Mouse (Mus musculus) gastrocnemius, postnatal 36 days (tissue): ENCODE measurements at regions not wholly inside any gene's neighbourhood (a gene's known extent, or its start where the extent isn't known, plus 50 kb on each side); places are given as distances from the start of the nearest gene placed in this dataset.
A peak's percentile ranks its signal among the peaks of the same experiment; 100 is the strongest.

Experiments used
- DNase-seq, 2 experiments: peaks; one replicate each; pipeline ENCODE4 v3.0.0; 2022
- intact Hi-C: fragments of 180-260 bp; cut with DNase I; formaldehyde crosslinking; loops from one replicate; pipeline ENCODE4 v1.15.1; 2025

- no peak for DNase-seq
- intact Hi-C loops = no loop called here
These were observed 173.8 kb upstream of the Ubr2 start for GRCm38 (mm10) chr17:47184148-47184547.

GRCm38 (mm10) chr17:47182118-47182517, 171.8 kb upstream of the Ubr2 start:
- no peak for DNase-seq
- intact Hi-C loops = no loop called here

GRCm38 (mm10) chr17:47179410-47179809, 169.1 kb upstream of the Ubr2 start:
- intact Hi-C loops = no loop called here
- DNase-seq = no peak

GRCm38 (mm10) chr17:47178705-47179104, 168.3 kb upstream of the Ubr2 start:
- no peak for DNase-seq
- intact Hi-C loops = no loop called here

GRCm38 (mm10) chr17:47177671-47178246, 167.4 kb upstream of the Ubr2 start:
- intact Hi-C loops = no loop called here

GRCm38 (mm10) chr17:47176328-47176727, 166.0 kb upstream of the Ubr2 start:
- intact Hi-C loops = no loop called here
- no peak for DNase-seq

More at GRCm38 (mm10) chr17:47177671-47178246, 167.4 kb upstream of the Ubr2 start:
- no peak for DNase-seq

GRCm38 (mm10) chr17:47174748-47175215, 164.4 kb upstream of the Ubr2 start:
- DNase-seq = peak; percentile 72 to 79
- intact Hi-C loops = no loop called here

GRCm38 (mm10) chr17:47171801-47172200, 161.4 kb upstream of the Ubr2 start:
- intact Hi-C loops = no loop called here
- DNase-seq = no peak

- intact Hi-C loops = no loop called here
- DNase-seq = no peak
These were observed 160.7 kb upstream of the Ubr2 start for GRCm38 (mm10) chr17:47170978-47171593.

GRCm38 (mm10) chr17:47168105-47168504, 157.7 kb upstream of the Ubr2 start:
- intact Hi-C loops = no loop called here
- peak in 1 of 2 experiments; percentile 31 for DNase-seq

GRCm38 (mm10) chr17:47163677-47164340, 153.5 kb upstream of the Ubr2 start:
- no peak for DNase-seq
- intact Hi-C loops = no loop called here

GRCm38 (mm10) chr17:47162459-47162858, 152.1 kb upstream of the Ubr2 start:
- no peak for DNase-seq
- intact Hi-C loops = no loop called here

GRCm38 (mm10) chr17:47156237-47156636, 145.9 kb upstream of the Ubr2 start:
- DNase-seq = peak in 1 of 2 experiments; percentile 20
- intact Hi-C loops = no loop called here

GRCm38 (mm10) chr17:47151557-47152278, 141.4 kb upstream of the Ubr2 start:
- intact Hi-C loops = no loop called here
- DNase-seq = no peak

GRCm38 (mm10) chr17:47151193-47151556, 140.8 kb upstream of the Ubr2 start:
- no peak for DNase-seq
- intact Hi-C loops = no loop called here

GRCm38 (mm10) chr17:47150636-47151035, 140.3 kb upstream of the Ubr2 start:
- intact Hi-C loops = no loop called here
- DNase-seq = no peak

GRCm38 (mm10) chr17:47149662-47150061, 139.3 kb upstream of the Ubr2 start:
- no peak for DNase-seq
- intact Hi-C loops = no loop called here

- DNase-seq = no peak
- intact Hi-C loops = no loop called here
These were observed 138.8 kb upstream of the Ubr2 start for GRCm38 (mm10) chr17:47149158-47149557.

GRCm38 (mm10) chr17:47146640-47147039, 136.3 kb upstream of the Ubr2 start:
- no peak for DNase-seq
- intact Hi-C loops = no loop called here

- intact Hi-C loops = no loop called here
- no peak for DNase-seq
These were observed 135.2 kb upstream of the Ubr2 start for GRCm38 (mm10) chr17:47145590-47145989.

- intact Hi-C loops = no loop called here
- DNase-seq = no peak
These were observed 134.6 kb upstream of the Ubr2 start for GRCm38 (mm10) chr17:47144996-47145395.
